ENCODE assay signal across 18 mouse cellular contexts in the genomic region with DNA sequence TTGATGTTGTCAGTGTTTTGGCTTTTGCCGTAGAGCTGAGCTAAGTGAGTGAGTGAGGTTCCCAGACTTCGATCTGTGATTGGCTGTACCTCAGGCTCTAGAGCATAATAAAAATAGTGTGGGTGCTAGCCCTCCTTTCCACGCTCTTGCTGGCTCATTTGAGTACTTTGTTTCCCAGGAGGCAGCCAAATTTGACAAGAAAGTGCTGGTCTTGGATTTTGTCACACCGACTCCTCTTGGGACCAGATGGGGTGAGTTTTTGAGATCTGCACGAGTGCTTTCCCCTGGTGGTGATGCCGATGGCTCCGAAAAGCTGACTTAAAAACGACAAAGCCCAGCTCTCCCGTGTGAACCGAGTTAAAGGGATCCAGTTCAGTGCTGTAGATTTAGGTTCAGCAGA. TPM values are rescaled to one million over a fixed set of nuclear protein-coding genes. Genes with fewer than 3 reads are reported as not detected.
A peak's percentile ranks its signal among the peaks of the same experiment; 100 is the strongest.
DNase-seq lines count a peak whose midpoint lies in the region; ATAC-seq and TF ChIP-seq lines count a peak whose summit lies in the region.
"Had no signal": no experiment of that assay in that cellular context is flagged by ENCODE, and none has a peak within 500 bp of the region (broad histone marks: within the 10 kb centered on the region; RNA-seq: fewer than 3 reads in every experiment).

No protein-coding gene starts in this region.

- WGBS in stomach, embryonic 16.5 days, result 77% methylated on average over 10 of the region's 10 CpGs
- whole genome bisulfite sequencing in stomach, postnatal 0 days, result 76% methylated on average over 10 of the region's 10 CpGs
- 83% methylated on average over 10 of the region's 10 CpGs for WGBS in small intestine, adult 2 months
- 86% methylated on average over 10 of the region's 10 CpGs for WGBS in kidney, adult 2 months

- H3K9me3 ChIP-seq in stomach, embryonic 16.5 days (replicated peaks; ENCODE audit: control insufficient read depth, low read length), result no peaks in the 10 kb centered on the region
- no peaks in the 10 kb centered on the region for H3K9me3 ChIP-seq in stomach, postnatal 0 days (ENCODE audit: control insufficient read depth, low read length)
- H3K9me3 ChIP-seq: forebrain, embryonic 10.5 days; forebrain, embryonic 13.5 days; G1E; hindbrain, embryonic 10.5 days; hindbrain, embryonic 13.5 days had no signal

- TF ChIP-seq POLR2A in small intestine, adult 2 months (IDR thresholded peaks at IDR 0.05; ENCODE audit: low read depth, low read length), result no peak
- no peak for TF ChIP-seq POLR2A in kidney, adult 2 months (IDR thresholded peaks at IDR 0.05; ENCODE audit: low read depth, low read length)

- no peak for ATAC-seq in stomach, embryonic 16.5 days (ENCODE audit: insufficient read depth, low FRiP score)
- ATAC-seq in stomach, postnatal 0 days (ENCODE audit: low FRiP score, low TSS enrichment), result no peak
- ATAC-seq: forebrain, embryonic 13.5 days; forebrain, embryonic 16.5 days; hindbrain, embryonic 16.5 days; Patski had no signal

- no peak overlapping the region for H3K9ac ChIP-seq in stomach, embryonic 16.5 days (ENCODE audit: low read length)
- no peak overlapping the region for H3K9ac ChIP-seq in stomach, postnatal 0 days (ENCODE audit: low read length)
- H3K9ac ChIP-seq: forebrain, embryonic 13.5 days; hindbrain, embryonic 13.5 days had no signal

- peak; percentile 91 for DNase-seq in heart, adult 11 months
- DNase-seq in heart, postnatal 4 days, result no peak
- no peak for DNase-seq in stomach, postnatal 0 days (ENCODE audit: low spot score)
- DNase-seq in kidney, adult 2 months, result no peak
- DNase-seq: cerebellum, adult 9-10 months; gastrocnemius, postnatal 10 days; gastrocnemius, postnatal 36 days had no signal

- TF ChIP-seq CTCF in stomach, postnatal 0 days (IDR thresholded peaks at IDR 0.05; ENCODE audit: low read depth), result no peak
- no peak for TF ChIP-seq CTCF in small intestine, adult 2 months (IDR thresholded peaks at IDR 0.05; ENCODE audit: extremely low read depth, insufficient read length, insufficient replicate concordance, low read depth, low read length)
- no peak for TF ChIP-seq CTCF in kidney, adult 2 months (conservative IDR thresholded peaks at IDR 0.05; ENCODE audit: insufficient read depth, insufficient read length, low read depth, low read length)

- H3K27me3 ChIP-seq in stomach, embryonic 16.5 days (ENCODE audit: control insufficient read depth, insufficient read depth, low read length), result no peaks in the 10 kb centered on the region
- no peaks in the 10 kb centered on the region for H3K27me3 ChIP-seq in stomach, postnatal 0 days (ENCODE audit: control insufficient read depth, insufficient read depth, low read length)
- H3K27me3 ChIP-seq in small intestine, adult 2 months (ENCODE audit: control insufficient read depth, insufficient read depth, low read length), result no peaks in the 10 kb centered on the region
- no peaks in the 10 kb centered on the region for H3K27me3 ChIP-seq in kidney, adult 2 months (replicated peaks; ENCODE audit: control insufficient read depth, insufficient read depth, low read length)
- H3K27me3 ChIP-seq: forebrain, embryonic 13.5 days; hindbrain, embryonic 13.5 days; Patski had no signal

- H3K4me2 ChIP-seq in stomach, embryonic 16.5 days (ENCODE audit: low read depth, low read length), result no peak overlapping the region
- no peak overlapping the region for H3K4me2 ChIP-seq in stomach, postnatal 0 days (replicated peaks; ENCODE audit: low read depth)
- H3K4me2 ChIP-seq: forebrain, embryonic 13.5 days; heart, embryonic 11.5 days; hindbrain, embryonic 13.5 days had no signal

- peaks cover 29% of the 10 kb centered on the region for H3K36me3 ChIP-seq in stomach, embryonic 16.5 days (ENCODE audit: control insufficient read depth, insufficient read depth, low read length)
- H3K36me3 ChIP-seq in stomach, postnatal 0 days (ENCODE audit: control insufficient read depth, insufficient read depth, low read length), result peaks cover 36% of the 10 kb centered on the region
- H3K36me3 ChIP-seq in small intestine, adult 2 months (ENCODE audit: control insufficient read depth, insufficient read depth, low read length), result peaks cover 48% of the 10 kb centered on the region
- H3K36me3 ChIP-seq in kidney, adult 2 months (ENCODE audit: control insufficient read depth, insufficient read depth, low read length), result peaks cover 5% of the 10 kb centered on the region

- H3K4me1 ChIP-seq in stomach, embryonic 16.5 days (ENCODE audit: control insufficient read depth, insufficient read depth, low read length), result no peaks in the 10 kb centered on the region
- H3K4me1 ChIP-seq in stomach, postnatal 0 days (replicated peaks; ENCODE audit: control insufficient read depth, insufficient read depth), result no peaks in the 10 kb centered on the region
- H3K4me1 ChIP-seq in small intestine, adult 2 months (ENCODE audit: control insufficient read depth, insufficient read depth, insufficient read length, low read length), result peaks cover 19% of the 10 kb centered on the region
- H3K4me1 ChIP-seq in kidney, adult 2 months (ENCODE audit: control insufficient read depth, insufficient read depth, low read length), result peaks cover 7% of the 10 kb centered on the region; the same call in 1 of the 2 replicates

- no peak for TF ChIP-seq EP300 in stomach, postnatal 0 days (optimal IDR thresholded peaks at IDR 0.05)

- H3K4me3 ChIP-seq in stomach, embryonic 16.5 days (replicated peaks; ENCODE audit: low read length), result no peak overlapping the region
- no peak overlapping the region for H3K4me3 ChIP-seq in stomach, postnatal 0 days (ENCODE audit: low read depth, low read length)
- no peak overlapping the region for H3K4me3 ChIP-seq in small intestine, adult 2 months (ENCODE audit: low read depth, low read length)
- H3K4me3 ChIP-seq in kidney, adult 2 months (ENCODE audit: insufficient read depth, low read depth, low read length), result no peak overlapping the region
- H3K4me3 ChIP-seq: forebrain, embryonic 10.5 days; forebrain, embryonic 13.5 days; hindbrain, embryonic 10.5 days; hindbrain, embryonic 13.5 days had no signal

- 0 out of 2 replicates have a peak overlapping the region, but pooled peaks have one; percentile 5 for H3K27ac ChIP-seq in stomach, embryonic 16.5 days (ENCODE audit: low read length)
- H3K27ac ChIP-seq in stomach, postnatal 0 days (replicated peaks), result no peak overlapping the region
- peak overlapping the region; percentile 80 for H3K27ac ChIP-seq in small intestine, adult 2 months (ENCODE audit: insufficient read depth, low read depth, low read length)
- no peak overlapping the region for H3K27ac ChIP-seq in kidney, adult 2 months (ENCODE audit: insufficient read depth, low read depth, low read length)
- H3K27ac ChIP-seq: forebrain, embryonic 10.5 days; forebrain, embryonic 13.5 days; hindbrain, embryonic 10.5 days; hindbrain, embryonic 13.5 days had no signal

RNA-seq across cellular contexts. Expression of gene Eid3, which starts 9.0 kb away (rescaled TPM):
- total RNA-seq in heart, postnatal 4 days (2021), result 1 to 10 TPM; 2.0 to 2.5 TPM
- 0.40 and 0.46 TPM in 2 replicates for polyA plus RNA-seq in stomach, embryonic 16.5 days (2015; fragmentation: Nextera tagmentation; extraction: Ambion mirVana)
- polyA plus RNA-seq in stomach, postnatal 0 days (2015; fragmentation: Nextera tagmentation; extraction: Ambion mirVana), result 0.36 and 0.38 TPM in 2 replicates
- 0.43 and 0.48 TPM in 2 replicates for polyA plus RNA-seq in small intestine, adult 2 months (2012; rRNA removed)
- polyA plus RNA-seq in kidney, adult 2 months (2012; rRNA removed), result 0.09 and 0.24 TPM in 2 replicates

RNA-seq across cellular contexts. Expression of gene Txnrd1, which starts 41.7 kb away (rescaled TPM):
- 10 to 100 TPM; 51.8 to 60.5 TPM for total RNA-seq in heart, postnatal 4 days (2021)
- polyA plus RNA-seq in stomach, embryonic 16.5 days (2015; fragmentation: Nextera tagmentation; extraction: Ambion mirVana), result 77.4 and 79.4 TPM in 2 replicates
- polyA plus RNA-seq in stomach, postnatal 0 days (2015; fragmentation: Nextera tagmentation; extraction: Ambion mirVana), result 61.9 TPM in 2 replicates
- 58.6 and 69.4 TPM in 2 replicates for polyA plus RNA-seq in small intestine, adult 2 months (2012; rRNA removed)
- polyA plus RNA-seq in kidney, adult 2 months (2012; rRNA removed), result 58.0 and 62.1 TPM in 2 replicates

Comparison
In these comparisons a context has a peak if more than half of its experiments do, and no peak if none do; other contexts are left out.
1. H3K27ac ChIP-seq: peak in stomach, embryonic 16.5 days (single experiment) and small intestine, adult 2 months (single experiment); none in stomach, postnatal 0 days (single experiment) and kidney, adult 2 months (single experiment).